Mouse (Mus musculus) spleen, embryonic (tissue): ENCODE data around the gene Cracr2b.

Experiments
- CTCF ChIA-PET: fragments of 350-600 bp; sonication (Branson Sonifier 250); formaldehyde crosslinking; loops from one replicate; lab custom pipeline; 2022; lab: Charles Lee

The Cracr2b gene

GRCm38 (mm10) chr7:141466607-141467148 lies 5.8 kb downstream of the Cracr2b start:
- CTCF ChIA-PET, result interaction anchor here (0.6 kb wide), 1 partner anchor 16 kb away, joined by 3 read pairs; no protein-coding TSS in a partner anchor

GRCm38 (mm10) chr7:141467230-141468030 lies 6.5 kb downstream of the Cracr2b start, which contains the start of gene Cd151:
TSS of gene Cd151 (plus strand) at chr7:141467392.
- CTCF ChIA-PET, result interaction anchor here (0.6 to 1.0 kb wide), 2 partner anchors 8 to 17 kb away, joined by 3 read pairs; no protein-coding TSS in a partner anchor

- CTCF ChIA-PET, result interaction anchor here (1.0 kb wide), 1 partner anchor 9 kb away, joined by 3 read pairs; no protein-coding TSS in a partner anchor
Measured at GRCm38 (mm10) chr7:141468164-141468521, 7.2 kb downstream of the Cracr2b start.

DNA sequence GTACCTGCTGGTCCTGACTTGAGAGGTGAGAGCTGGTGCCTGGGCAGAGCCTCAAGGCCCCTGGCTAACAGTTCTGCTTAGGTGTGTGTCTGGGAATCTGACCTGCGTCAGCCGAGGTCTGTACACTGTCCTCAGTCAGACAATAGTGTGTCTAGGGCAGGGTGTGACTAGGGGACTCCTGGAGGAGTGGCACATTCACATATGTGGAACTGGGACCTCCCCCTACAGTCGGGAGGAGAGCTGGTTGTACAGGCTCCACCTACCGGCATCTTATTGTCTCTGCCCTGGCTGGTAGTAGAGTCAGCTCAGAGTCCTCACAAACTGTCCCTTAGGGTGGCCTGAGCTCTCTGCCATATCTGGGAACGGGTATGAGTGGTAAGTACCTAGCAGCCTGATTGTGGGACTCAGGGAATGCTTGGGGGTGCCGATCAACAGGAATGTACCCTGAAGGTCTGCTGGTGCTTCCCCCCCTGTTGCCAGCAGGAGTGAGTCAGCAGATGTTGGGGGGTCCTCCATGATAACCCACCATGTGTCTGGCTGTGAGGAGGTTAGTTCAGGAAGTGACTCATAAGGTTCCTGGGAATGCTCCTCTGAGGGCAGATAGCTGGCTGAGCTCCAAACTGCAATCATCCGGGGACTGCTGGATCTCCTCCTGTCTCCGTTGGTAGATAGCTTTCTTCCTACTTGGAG lies 7.8 kb downstream of the Cracr2b start:
- CTCF ChIA-PET, result interaction anchor here (0.5 to 1.0 kb wide), 2 partner anchors 9 to 1350 kb away, joined by 3 to 11 read pairs; no protein-coding TSS in a partner anchor

- CTCF ChIA-PET, result interaction anchor here (0.5 kb wide), 1 partner anchor 19 kb away, joined by 3 read pairs; no protein-coding TSS in a partner anchor
Measured at GRCm38 (mm10) chr7:141469352-141469751, 8.5 kb downstream of the Cracr2b start.

- CTCF ChIA-PET, result interaction anchor here (0.5 kb wide), 1 partner anchor 20 kb away, joined by 3 read pairs; no protein-coding TSS in a partner anchor
Measured at GRCm38 (mm10) chr7:141469901-141470636, 9.2 kb downstream of the Cracr2b start.

GRCm38 (mm10) chr7:141470637-141470944 lies 9.7 kb downstream of the Cracr2b start:
- CTCF ChIA-PET, result no interaction called here

GRCm38 (mm10) chr7:141471236-141471635 lies 10.3 kb downstream of the Cracr2b start:
- CTCF ChIA-PET, result interaction anchor here (1.1 kb wide), 1 partner anchor 10 kb away, joined by 6 read pairs; no protein-coding TSS in a partner anchor

- CTCF ChIA-PET, result no interaction called here
Measured at GRCm38 (mm10) chr7:141472226-141472625, 11.3 kb downstream of the Cracr2b start.

GRCm38 (mm10) chr7:141472763-141473162 lies 11.9 kb downstream of the Cracr2b start:
- CTCF ChIA-PET, result no interaction called here

GRCm38 (mm10) chr7:141474160-141474559 lies 13.3 kb downstream of the Cracr2b start:
- CTCF ChIA-PET, result interaction anchor here (0.6 kb wide), 1 partner anchor 1975 kb away, joined by 3 read pairs; no protein-coding TSS in a partner anchor

- CTCF ChIA-PET, result interaction anchor here (0.7 kb wide), 1 partner anchor 65 kb away, joined by 3 read pairs; no protein-coding TSS in a partner anchor
Measured at GRCm38 (mm10) chr7:141475011-141475804, 14.3 kb downstream of the Cracr2b start, which contains the start of the genes Polr2l and Tspan4. TSS of gene Polr2l (minus strand) at chr7:141475132. TSS of gene Tspan4 (plus strand) at chr7:141475240.

GRCm38 (mm10) chr7:141475805-141476158 lies 14.9 kb downstream of the Cracr2b start:
- CTCF ChIA-PET, result interaction anchor here (0.7 kb wide), 1 partner anchor 65 kb away, joined by 3 read pairs; no protein-coding TSS in a partner anchor

GRCm38 (mm10) chr7:141476226-141476980 lies 15.5 kb downstream of the Cracr2b start:
- CTCF ChIA-PET, result interaction anchor here (0.7 kb wide), 1 partner anchor 64 kb away, joined by 3 read pairs; no protein-coding TSS in a partner anchor

- CTCF ChIA-PET, result no interaction called here
Measured at GRCm38 (mm10) chr7:141476981-141477370, 16.1 kb downstream of the Cracr2b start.

GRCm38 (mm10) chr7:141477578-141478269 lies 16.8 kb downstream of the Cracr2b start:
- CTCF ChIA-PET, result interaction anchor here (0.5 to 0.6 kb wide), 2 partner anchors 39 to 859 kb away, joined by 3 to 5 read pairs; no protein-coding TSS in a partner anchor

DNA sequence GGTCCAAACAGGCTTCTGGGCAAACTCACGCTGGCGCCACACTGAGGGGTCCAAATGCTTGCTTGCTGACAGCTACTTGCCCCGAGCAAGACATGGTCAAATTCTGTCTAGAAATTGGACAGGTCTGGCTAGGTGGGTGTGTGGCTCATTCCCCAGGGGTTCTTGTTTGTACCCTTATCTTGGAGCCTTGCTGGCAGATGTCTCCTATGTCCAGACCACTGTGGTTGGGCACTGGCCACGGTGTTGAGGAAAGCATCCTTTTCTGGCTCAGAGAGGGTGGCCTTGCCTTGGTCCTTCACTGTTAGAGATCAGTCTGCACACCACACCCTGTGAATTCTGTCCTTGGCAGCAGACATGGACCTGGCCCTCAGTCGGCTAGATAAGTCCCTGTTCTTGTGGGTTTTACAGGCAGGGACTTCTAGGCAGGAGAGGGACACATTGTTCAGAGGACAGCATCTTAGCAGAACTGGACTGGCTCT lies 17.4 kb downstream of the Cracr2b start:
- CTCF ChIA-PET, result no interaction called here

DNA sequence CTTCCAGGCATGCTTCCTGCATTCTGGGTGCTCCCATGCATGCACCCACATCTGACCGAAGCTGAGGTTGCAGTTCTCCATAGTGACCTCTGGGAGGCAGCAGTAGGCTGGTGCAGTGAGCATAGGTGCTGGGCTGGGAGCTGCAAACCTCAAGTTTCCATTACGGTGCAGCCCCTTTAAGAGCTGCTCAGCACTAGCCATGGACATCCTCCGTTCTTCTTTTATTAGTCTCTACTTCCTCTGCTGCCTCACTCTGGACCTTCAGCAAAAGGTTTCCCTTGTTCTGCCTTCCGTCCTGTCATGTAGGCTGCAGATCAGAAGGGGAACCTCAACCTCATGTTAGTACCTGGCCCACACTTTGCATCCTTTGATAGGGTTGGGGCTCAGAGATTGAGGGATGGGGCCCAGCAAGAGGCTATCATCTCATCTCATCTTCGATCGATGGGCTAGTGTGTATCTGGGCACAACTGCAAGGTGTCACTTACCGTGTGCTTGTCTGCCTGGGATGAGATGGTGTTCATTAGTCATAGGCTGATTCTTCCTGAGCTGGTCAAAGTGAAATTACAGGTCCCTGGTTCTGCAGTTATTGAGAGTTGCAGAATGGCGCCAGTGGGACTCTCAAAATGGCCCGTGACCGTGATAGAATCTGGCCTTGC lies 20.1 kb downstream of the Cracr2b start:
- CTCF ChIA-PET, result interaction anchor here (0.8 to 1.1 kb wide), 3 partner anchors 47 to 443 kb away, joined by 3 read pairs; no protein-coding TSS in a partner anchor
